Mouse (Mus musculus) G1E (cell line): Measurements from ENCODE around the gene Plxna1.

Experiments used
- CTCF ChIP-seq: IDR thresholded peaks from 2 replicates; pipeline ENCODE4 v1.5.1; 2012; ENCODE audit warnings: low read depth, low read length, inconsistent platforms, mixed read lengths
- POLR2AphosphoS5 ChIP-seq: IDR thresholded peaks from 2 replicates; pipeline ENCODE4 v1.6.1; 2012; ENCODE audit warnings: low read depth, low read length, inconsistent platforms; ENCODE audit not compliant: insufficient replicate concordance

DNA sequence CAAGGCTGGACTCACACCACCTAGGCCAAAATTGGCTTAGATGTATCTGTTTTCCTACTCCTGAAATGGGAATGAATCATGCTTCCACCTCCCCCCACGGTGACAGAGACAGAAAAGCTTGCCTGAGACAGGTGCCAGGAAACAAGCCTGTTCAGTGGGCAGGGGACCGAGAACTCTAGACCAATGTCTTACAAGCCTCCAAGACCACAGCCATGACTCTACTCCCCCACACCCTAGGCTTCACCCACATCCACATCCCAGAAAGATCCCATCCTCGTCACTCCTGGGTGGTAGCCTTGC, 17.0 kb downstream of the Plxna1 start:
- TF ChIP-seq CTCF (no peak), POLR2AphosphoS5 (no peak)
